Mouse (Mus musculus): ENCODE data around the gene Emilin2. TPM values are rescaled to one million over a fixed set of nuclear protein-coding genes. Genes with fewer than 3 reads are reported as not detected.

Emilin2 gene
- polyA plus RNA-seq, 1 experiment from 2014 or later: 1.8 TPM

DNA sequence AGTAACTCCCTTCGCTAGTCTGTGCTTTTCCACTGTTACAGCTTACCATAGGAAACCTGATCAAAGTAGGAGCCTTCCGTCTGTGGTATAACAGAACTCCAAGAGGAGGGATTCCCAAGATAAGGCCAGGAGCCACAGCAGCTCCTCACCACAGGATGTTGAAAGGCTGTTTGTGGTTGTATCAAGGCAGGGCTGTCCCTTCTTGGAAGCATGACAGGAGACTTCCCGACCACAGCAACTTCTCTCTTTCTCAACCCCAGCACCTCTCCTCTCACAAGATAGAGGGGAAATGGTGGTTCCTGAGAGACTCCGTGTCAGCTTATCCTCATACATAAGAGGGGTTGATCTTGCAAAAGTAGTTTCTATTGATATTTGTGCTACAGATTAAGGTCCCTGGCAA is 47.0 kb downstream of the Emilin2 start:
- Histone ChIP-seq H3K4me2 (ENCODE audit: low read length) (no peak overlapping the region), H3K27ac (replicated peaks; ENCODE audit: low read depth, low read length) (no peak overlapping the region), H3K4me1 (ENCODE audit: control insufficient read depth, insufficient read depth, low read length) (no peaks in the 10 kb centered on the region), H3K36me3 (ENCODE audit: control insufficient read depth, insufficient read depth, low read length) (no peaks in the 10 kb centered on the region), H3K9me3 (ENCODE audit: control insufficient read depth, low read length) (no peaks in the 10 kb centered on the region), H3K9ac (replicated peaks; ENCODE audit: low read length) (no peak overlapping the region), H3K27me3 (ENCODE audit: control insufficient read depth, insufficient read depth, low read length) (no peaks in the 10 kb centered on the region), H3K4me3 (replicated peaks; ENCODE audit: low read depth, low read length) (no peak overlapping the region)
- 77% methylated on average over 4 of the region's 4 CpGs for WGBS
- DNase-seq (no peak), ATAC-seq (ENCODE audit: low FRiP score, low TSS enrichment) (no peak)

DNA sequence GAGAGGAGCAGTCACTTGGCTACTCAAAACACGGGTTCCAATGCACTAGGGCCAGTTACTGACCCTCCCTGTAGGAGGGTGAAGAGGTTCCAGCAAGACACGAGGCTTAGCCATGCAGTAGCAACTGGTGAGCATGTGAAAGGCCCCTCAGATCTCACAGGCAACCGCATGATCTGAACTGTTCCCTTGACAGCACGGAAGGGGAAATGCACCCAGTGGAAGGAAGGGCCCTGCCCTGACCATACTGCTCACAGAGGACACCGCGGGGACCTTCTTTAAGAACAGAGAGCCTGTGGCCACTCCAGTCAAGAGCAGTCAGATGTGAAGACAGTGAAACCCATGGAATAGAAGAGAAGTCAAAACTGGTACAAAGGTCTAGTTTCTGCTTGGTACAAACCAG is 48.6 kb downstream of the Emilin2 start:
- H3K4me2 ChIP-seq (ENCODE audit: low read length): no peak overlapping the region
- H3K4me1 ChIP-seq (ENCODE audit: control insufficient read depth, insufficient read depth, low read length): no peaks in the 10 kb centered on the region
- no peak overlapping the region for H3K4me3 ChIP-seq (replicated peaks; ENCODE audit: low read depth, low read length)
- H3K27ac ChIP-seq (replicated peaks; ENCODE audit: low read depth, low read length): no peak overlapping the region
- H3K9me3 ChIP-seq (ENCODE audit: control insufficient read depth, low read length): no peaks in the 10 kb centered on the region
- H3K36me3 ChIP-seq (ENCODE audit: control insufficient read depth, insufficient read depth, low read length): no peaks in the 10 kb centered on the region
- ATAC-seq (ENCODE audit: low FRiP score, low TSS enrichment) (no peak), DNase-seq (no peak)
- H3K27me3 ChIP-seq (ENCODE audit: control insufficient read depth, insufficient read depth, low read length): no peaks in the 10 kb centered on the region
- no peak overlapping the region for H3K9ac ChIP-seq (replicated peaks; ENCODE audit: low read length)
- WGBS: 83% methylated on average over 6 of the region's 6 CpGs

DNA sequence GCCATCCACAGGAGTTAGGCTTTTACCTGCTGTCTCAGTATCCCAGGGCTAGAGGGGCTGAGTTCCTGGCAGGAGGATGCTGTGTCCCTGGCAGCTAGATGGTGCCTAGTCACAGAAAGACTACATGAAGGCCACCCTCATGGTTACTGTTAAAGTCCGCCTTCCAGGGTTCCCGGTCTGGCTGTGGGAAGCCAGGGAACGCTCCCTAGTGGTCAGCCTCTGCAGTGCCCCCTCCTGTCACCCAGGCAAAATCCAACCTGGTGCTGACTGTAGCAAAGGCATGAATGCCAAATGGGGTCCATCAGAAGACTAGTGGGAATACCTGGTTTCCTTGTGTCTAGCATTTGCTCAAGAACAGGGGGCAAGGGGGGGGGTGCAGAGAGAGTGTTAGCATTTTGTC is 51.1 kb downstream of the Emilin2 start:
- Histone ChIP-seq H3K9me3 (ENCODE audit: control insufficient read depth, low read length) (no peaks in the 10 kb centered on the region), H3K36me3 (ENCODE audit: control insufficient read depth, insufficient read depth, low read length) (no peaks in the 10 kb centered on the region), H3K4me3 (replicated peaks; ENCODE audit: low read depth, low read length) (no peak overlapping the region), H3K27ac (replicated peaks; ENCODE audit: low read depth, low read length) (no peak overlapping the region), H3K4me1 (ENCODE audit: control insufficient read depth, insufficient read depth, low read length) (no peaks in the 10 kb centered on the region), H3K4me2 (ENCODE audit: low read length) (no peak overlapping the region), H3K27me3 (ENCODE audit: control insufficient read depth, insufficient read depth, low read length) (no peaks in the 10 kb centered on the region), H3K9ac (replicated peaks; ENCODE audit: low read length) (no peak overlapping the region)
- no peak for DNase-seq
- ATAC-seq (ENCODE audit: low FRiP score, low TSS enrichment): no peak
- WGBS: 40% methylated on average over 3 of the region's 3 CpGs

DNA sequence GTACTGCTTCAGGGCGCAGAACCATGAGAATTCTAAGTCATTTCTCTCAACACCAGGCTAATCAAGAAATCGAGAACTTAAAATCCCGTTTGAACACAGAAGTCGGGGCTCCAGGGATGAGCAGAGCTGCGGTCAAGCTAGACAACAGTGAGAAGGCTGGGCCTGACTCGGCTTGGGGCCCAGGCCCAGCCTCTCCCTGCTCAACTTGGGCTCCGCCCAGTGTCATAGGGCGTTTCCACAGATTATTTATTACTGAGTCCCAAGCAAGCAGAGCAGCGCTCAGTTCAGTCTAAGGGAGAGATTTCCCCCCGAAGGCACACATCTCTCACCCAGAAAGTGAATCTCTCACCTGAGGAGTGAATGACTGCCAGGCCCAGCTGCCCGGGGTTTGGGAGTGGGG is 52.1 kb downstream of the Emilin2 start:
- H3K4me1 ChIP-seq (ENCODE audit: control insufficient read depth, insufficient read depth, low read length): no peaks in the 10 kb centered on the region
- H3K27me3 ChIP-seq (ENCODE audit: control insufficient read depth, insufficient read depth, low read length): no peaks in the 10 kb centered on the region
- H3K4me2 ChIP-seq (ENCODE audit: low read length): no peak overlapping the region
- no peak overlapping the region for H3K4me3 ChIP-seq (replicated peaks; ENCODE audit: low read depth, low read length)
- H3K9me3 ChIP-seq (ENCODE audit: control insufficient read depth, low read length): no peaks in the 10 kb centered on the region
- DNase-seq: no peak
- ATAC-seq (ENCODE audit: low FRiP score, low TSS enrichment): no peak
- H3K36me3 ChIP-seq (ENCODE audit: control insufficient read depth, insufficient read depth, low read length): no peaks in the 10 kb centered on the region
- no peak overlapping the region for H3K9ac ChIP-seq (replicated peaks; ENCODE audit: low read length)
- no peak overlapping the region for H3K27ac ChIP-seq (replicated peaks; ENCODE audit: low read depth, low read length)
- 80% methylated on average over 11 of the region's 11 CpGs for WGBS

DNA sequence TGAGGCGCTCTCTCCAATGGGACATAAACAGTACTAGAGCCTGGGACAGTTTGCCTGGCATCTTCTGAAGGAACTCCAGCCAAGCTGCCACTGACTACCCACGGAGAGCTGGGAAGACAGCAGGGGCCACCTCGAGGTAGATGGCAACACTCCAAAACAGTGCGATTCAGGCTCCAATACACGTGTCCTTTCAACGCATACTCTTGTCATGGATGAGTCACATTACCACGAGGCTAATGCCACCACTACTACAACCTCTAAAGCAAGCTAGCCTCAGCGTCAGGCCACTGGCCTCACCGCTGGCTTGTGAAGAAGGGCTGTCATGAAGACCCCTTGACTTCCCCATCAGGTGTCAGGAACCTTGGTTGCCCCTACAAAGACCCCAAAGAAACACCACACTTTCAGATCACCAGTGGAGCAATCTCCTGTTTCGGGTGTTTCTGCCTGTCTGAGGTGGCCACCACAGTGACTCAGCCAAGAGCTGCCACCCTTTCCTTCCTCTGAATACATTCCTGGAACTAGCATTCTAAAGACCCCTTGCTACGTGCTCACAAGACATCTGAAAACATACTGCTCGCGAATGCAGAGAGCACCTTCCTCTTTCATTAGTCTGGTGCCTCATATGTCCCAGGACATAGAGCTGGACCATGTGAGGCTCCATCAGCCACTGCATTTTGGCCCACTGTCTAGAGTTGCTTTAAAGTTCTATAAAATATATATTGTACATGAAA is 54.8 kb downstream of the Emilin2 start:
- no peak for ATAC-seq (ENCODE audit: low FRiP score, low TSS enrichment)
- no peak overlapping the region for H3K9ac ChIP-seq (replicated peaks; ENCODE audit: low read length)
- 91% methylated on average over 13 of the region's 13 CpGs for WGBS
- no peaks in the 10 kb centered on the region for H3K27me3 ChIP-seq (ENCODE audit: control insufficient read depth, insufficient read depth, low read length)
- no peak overlapping the region for H3K27ac ChIP-seq (replicated peaks; ENCODE audit: low read depth, low read length)
- no peak overlapping the region for H3K4me2 ChIP-seq (ENCODE audit: low read length)
- H3K9me3 ChIP-seq (ENCODE audit: control insufficient read depth, low read length): no peaks in the 10 kb centered on the region
- H3K36me3 ChIP-seq (ENCODE audit: control insufficient read depth, insufficient read depth, low read length): 0 out of 2 replicates have a peak, but pooled peaks cover 3% of the 10 kb centered on the region
- no peaks in the 10 kb centered on the region for H3K4me1 ChIP-seq (ENCODE audit: control insufficient read depth, insufficient read depth, low read length)
- DNase-seq: no peak
- H3K4me3 ChIP-seq (replicated peaks; ENCODE audit: low read depth, low read length): no peak overlapping the region

DNA sequence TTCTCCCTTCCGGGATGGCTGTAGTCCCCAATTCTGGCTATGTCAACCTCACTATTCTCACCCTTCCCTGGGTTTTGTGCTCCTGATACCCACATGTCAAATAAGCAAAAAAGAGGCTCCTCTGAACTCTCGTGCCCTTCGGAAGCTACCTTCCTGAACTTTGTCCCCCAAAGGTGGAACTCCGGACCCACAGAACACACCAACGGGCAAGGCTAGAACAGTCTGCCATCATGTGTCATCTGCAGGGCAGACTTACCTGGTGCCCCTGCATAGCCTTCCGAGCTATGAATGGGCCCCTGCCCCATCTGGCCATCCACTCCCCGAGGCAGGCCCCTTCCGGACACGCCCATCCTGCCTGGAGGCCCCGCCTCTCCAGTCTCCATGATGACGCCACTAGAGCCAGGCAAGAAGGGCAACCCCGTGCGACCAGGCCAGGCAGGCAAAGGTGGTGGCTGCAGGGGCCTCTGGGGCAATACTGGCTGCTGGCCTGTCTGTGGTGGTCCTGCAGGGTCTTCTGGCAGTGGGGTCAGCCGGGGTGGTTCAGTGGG is 55.6 kb downstream of the Emilin2 start:
- ATAC-seq (ENCODE audit: low FRiP score, low TSS enrichment) (no peak), DNase-seq (no peak)
- Histone ChIP-seq H3K9ac (replicated peaks; ENCODE audit: low read length) (no peak overlapping the region), H3K4me1 (ENCODE audit: control insufficient read depth, insufficient read depth, low read length) (no peaks in the 10 kb centered on the region), H3K4me3 (replicated peaks; ENCODE audit: low read depth, low read length) (no peak overlapping the region), H3K27ac (replicated peaks; ENCODE audit: low read depth, low read length) (no peak overlapping the region), H3K27me3 (ENCODE audit: control insufficient read depth, insufficient read depth, low read length) (no peaks in the 10 kb centered on the region), H3K9me3 (ENCODE audit: control insufficient read depth, low read length) (no peaks in the 10 kb centered on the region), H3K36me3 (ENCODE audit: control insufficient read depth, insufficient read depth, low read length) (0 out of 2 replicates have a peak, but pooled peaks cover 3% of the 10 kb centered on the region), H3K4me2 (ENCODE audit: low read length) (no peak overlapping the region)
- WGBS: 85% methylated on average over 14 of the region's 14 CpGs

DNA sequence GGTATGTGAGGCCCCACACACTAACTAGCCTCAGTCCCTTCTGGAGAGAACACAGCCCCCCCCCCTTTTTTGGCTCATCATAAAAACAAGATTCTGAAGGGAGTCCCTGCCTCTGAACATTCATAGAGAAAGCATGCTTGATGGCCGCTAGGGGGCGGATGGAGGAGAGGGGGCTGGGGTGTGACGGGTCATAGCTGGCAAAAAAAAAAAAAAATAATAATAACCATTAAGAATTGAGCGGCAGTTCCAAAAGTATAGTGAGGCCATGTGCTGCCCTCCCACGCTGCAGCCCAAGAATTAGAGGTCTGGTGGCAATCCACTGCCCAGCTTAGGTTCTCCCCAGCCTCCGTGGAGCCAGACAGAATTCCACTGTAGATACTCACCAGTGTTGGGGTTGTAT is 57.0 kb downstream of the Emilin2 start:
- no peak overlapping the region for H3K4me3 ChIP-seq (replicated peaks; ENCODE audit: low read depth, low read length)
- no peaks in the 10 kb centered on the region for H3K9me3 ChIP-seq (ENCODE audit: control insufficient read depth, low read length)
- H3K9ac ChIP-seq (replicated peaks; ENCODE audit: low read length): no peak overlapping the region
- H3K4me2 ChIP-seq (ENCODE audit: low read length): no peak overlapping the region
- DNase-seq (peak; percentile 28), ATAC-seq (ENCODE audit: low FRiP score, low TSS enrichment) (no peak)
- peaks cover 3% of the 10 kb centered on the region; the same call in 1 of the 2 replicates for H3K36me3 ChIP-seq (ENCODE audit: control insufficient read depth, insufficient read depth, low read length)
- no peak overlapping the region for H3K27ac ChIP-seq (replicated peaks; ENCODE audit: low read depth, low read length)
- H3K27me3 ChIP-seq (ENCODE audit: control insufficient read depth, insufficient read depth, low read length): no peaks in the 10 kb centered on the region
- WGBS: 59% methylated on average over 6 of the region's 6 CpGs
- H3K4me1 ChIP-seq (ENCODE audit: control insufficient read depth, insufficient read depth, low read length): no peaks in the 10 kb centered on the region

DNA sequence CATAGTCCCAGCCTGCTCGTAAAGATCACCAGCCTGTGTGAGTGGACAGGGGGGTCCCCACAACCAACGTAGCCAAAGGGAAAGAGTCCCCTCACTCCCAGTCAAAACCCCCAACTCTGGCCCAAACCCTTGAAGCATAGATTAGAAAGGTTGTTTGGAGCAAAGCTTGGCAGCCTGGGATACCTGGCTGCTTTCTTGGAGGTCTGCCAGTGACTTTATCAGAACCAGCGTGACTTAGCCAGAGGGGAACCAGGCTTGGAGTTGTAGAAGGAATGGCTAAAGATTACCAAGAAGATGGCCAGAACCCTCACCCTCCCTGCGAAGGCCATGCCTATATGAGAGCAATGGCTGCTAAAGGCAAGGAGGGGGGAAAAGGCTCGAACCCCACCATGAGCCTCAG is 57.7 kb downstream of the Emilin2 start:
- ATAC-seq (ENCODE audit: low FRiP score, low TSS enrichment): no peak
- 95% methylated on average over 5 of the region's 5 CpGs for WGBS

DNA sequence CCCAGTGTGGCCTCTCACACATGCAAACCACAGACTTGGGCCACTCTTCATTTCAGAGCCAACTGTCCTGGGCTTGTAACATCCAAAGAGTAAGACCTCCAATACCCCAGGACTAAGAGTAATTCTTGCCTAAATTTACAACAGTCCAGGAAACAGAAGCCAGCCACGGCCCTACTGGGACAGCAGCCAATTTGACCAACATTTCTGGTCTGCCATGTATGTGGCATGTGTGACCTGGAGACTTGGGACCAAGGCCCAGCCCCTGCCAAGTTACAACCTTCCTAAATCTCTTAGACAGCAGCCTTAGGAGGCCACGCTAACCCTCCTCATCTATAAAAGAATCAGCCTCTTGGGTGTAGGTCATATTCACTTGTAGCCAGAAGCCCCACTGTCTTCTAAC is 58.4 kb downstream of the Emilin2 start:
- whole genome bisulfite sequencing: 97% methylated on average over 2 of the region's 2 CpGs
- Histone ChIP-seq H3K9me3 (ENCODE audit: control insufficient read depth, low read length) (no peaks in the 10 kb centered on the region), H3K4me3 (replicated peaks; ENCODE audit: low read depth, low read length) (no peak overlapping the region), H3K27me3 (ENCODE audit: control insufficient read depth, insufficient read depth, low read length) (no peaks in the 10 kb centered on the region), H3K36me3 (ENCODE audit: control insufficient read depth, insufficient read depth, low read length) (peaks cover 11% of the 10 kb centered on the region), H3K4me2 (ENCODE audit: low read length) (no peak overlapping the region), H3K27ac (replicated peaks; ENCODE audit: low read depth, low read length) (no peak overlapping the region), H3K4me1 (ENCODE audit: control insufficient read depth, insufficient read depth, low read length) (no peaks in the 10 kb centered on the region), H3K9ac (replicated peaks; ENCODE audit: low read length) (no peak overlapping the region)
- no peak for ATAC-seq (ENCODE audit: low FRiP score, low TSS enrichment)
- DNase-seq: no peak

More for the DNA sequence above, 57.7 kb downstream of the Emilin2 start:
- Histone ChIP-seq H3K9me3 (ENCODE audit: control insufficient read depth, low read length) (no peaks in the 10 kb centered on the region), H3K27ac (replicated peaks; ENCODE audit: low read depth, low read length) (no peak overlapping the region), H3K4me1 (ENCODE audit: control insufficient read depth, insufficient read depth, low read length) (no peaks in the 10 kb centered on the region), H3K36me3 (ENCODE audit: control insufficient read depth, insufficient read depth, low read length) (peaks cover 4% of the 10 kb centered on the region; the same call in 1 of the 2 replicates), H3K27me3 (ENCODE audit: control insufficient read depth, insufficient read depth, low read length) (no peaks in the 10 kb centered on the region), H3K9ac (replicated peaks; ENCODE audit: low read length) (no peak overlapping the region), H3K4me2 (ENCODE audit: low read length) (no peak overlapping the region), H3K4me3 (replicated peaks; ENCODE audit: low read depth, low read length) (no peak overlapping the region)
- no peak for DNase-seq
